Mouse (Mus musculus) telencephalon, adult 2 months (tissue): ENCODE measurements around the gene Nhej1.

Source experiments
- DNase-seq: peaks from one replicate; pipeline ENCODE4 v3.0.0-alpha.2; 2011; ENCODE audit warnings: low read depth, low spot score

The Nhej1 gene

GRCm38 (mm10) chr1:75124346-75125321 lies at the start of gene Nhej1:
Gene Nhej1, minus strand, starts transcription at chr1:75125200.
- peak; percentile 90 for DNase-seq

- DNase-seq, result peak; percentile 84
Observed at GRCm38 (mm10) chr1:75168472-75169464, 43.8 kb upstream of the Nhej1 start, which contains the start of gene Zfand2b. Gene Zfand2b, plus strand, starts transcription at chr1:75168646.

- DNase-seq, result no peak
Observed at GRCm38 (mm10) chr1:75168093-75168471, 43.1 kb upstream of the Nhej1 start.

- no peak for DNase-seq
Observed at GRCm38 (mm10) chr1:75160256-75160617, 35.2 kb upstream of the Nhej1 start.

- DNase-seq, result no peak
Observed at GRCm38 (mm10) chr1:75159540-75160255, 34.7 kb upstream of the Nhej1 start.

GRCm38 (mm10) chr1:75158990-75159389 lies 34.0 kb upstream of the Nhej1 start:
- no peak for DNase-seq

- no peak for DNase-seq
Observed at GRCm38 (mm10) chr1:75155837-75156236, 30.8 kb upstream of the Nhej1 start.

GRCm38 (mm10) chr1:75148727-75149126 lies 23.7 kb upstream of the Nhej1 start:
- DNase-seq, result no peak

- no peak for DNase-seq
Observed at GRCm38 (mm10) chr1:75147411-75148135, 22.6 kb upstream of the Nhej1 start.

- no peak for DNase-seq
Observed at GRCm38 (mm10) chr1:75145589-75145988, 20.6 kb upstream of the Nhej1 start.

GRCm38 (mm10) chr1:75142301-75143261 lies 17.6 kb upstream of the Nhej1 start, which contains the start of the genes Cnppd1 and Retreg2:
Gene Cnppd1, minus strand, starts transcription at chr1:75142711.
Gene Retreg2, plus strand, starts transcription at chr1:75142778.
- peak; percentile 91 for DNase-seq

- peak; percentile 34 for DNase-seq
Observed at GRCm38 (mm10) chr1:75141486-75142190, 16.6 kb upstream of the Nhej1 start.

GRCm38 (mm10) chr1:75140601-75141190 lies 15.7 kb upstream of the Nhej1 start:
- no peak for DNase-seq

GRCm38 (mm10) chr1:75138448-75138847 lies 13.4 kb upstream of the Nhej1 start:
- DNase-seq, result no peak

- DNase-seq, result no peak
Observed at GRCm38 (mm10) chr1:75136730-75137129, 11.7 kb upstream of the Nhej1 start.

GRCm38 (mm10) chr1:75136293-75136692 lies 11.3 kb upstream of the Nhej1 start:
- no peak for DNase-seq

- DNase-seq, result peak; percentile 17
Observed at GRCm38 (mm10) chr1:75133421-75134207, 8.6 kb upstream of the Nhej1 start, which contains the start of gene Slc23a3. Gene Slc23a3, minus strand, starts transcription at chr1:75133890.
